Mouse (Mus musculus) spleen, postnatal 4 days (tissue): ENCODE measurements at regions not wholly inside any gene's neighbourhood (a gene's known extent, or its start where the extent isn't known, plus 50 kb on each side); places are given as distances from the start of the nearest gene placed in this dataset.

Experiments
- DNase-seq, 2 experiments: peaks; one replicate each; pipeline ENCODE4 v3.0.0; 2022; ENCODE audit warnings: low spot score in 2 of 2

GRCm38 (mm10) chr11:112103252-112103651, 678.8 kb upstream of the Sox9 start:
- no peak for DNase-seq

GRCm38 (mm10) chr11:112106891-112107290, 675.1 kb upstream of the Sox9 start:
- DNase-seq, result no peak

- DNase-seq, result no peak
Observed at GRCm38 (mm10) chr11:112107314-112107713, 674.7 kb upstream of the Sox9 start.

GRCm38 (mm10) chr11:112121026-112121425, 661.0 kb upstream of the Sox9 start:
- DNase-seq, result no peak

- no peak for DNase-seq
Observed at GRCm38 (mm10) chr11:112121831-112122230, 660.2 kb upstream of the Sox9 start.

GRCm38 (mm10) chr11:112125249-112125933, 656.6 kb upstream of the Sox9 start:
- DNase-seq, result no peak

- DNase-seq, result no peak
Observed at GRCm38 (mm10) chr11:112130090-112130489, 651.9 kb upstream of the Sox9 start.

GRCm38 (mm10) chr11:112137401-112138020, 644.5 kb upstream of the Sox9 start:
- no peak for DNase-seq

- peak in 1 of 2 experiments; percentile 5 for DNase-seq
Observed at GRCm38 (mm10) chr11:112140058-112140457, 642.0 kb upstream of the Sox9 start.

- DNase-seq, result no peak
Observed at GRCm38 (mm10) chr11:112140495-112140894, 641.5 kb upstream of the Sox9 start.

- DNase-seq, result peak in 1 of 2 experiments; percentile 25
Observed at GRCm38 (mm10) chr11:112140912-112141311, 641.1 kb upstream of the Sox9 start.

GRCm38 (mm10) chr11:112152051-112152450, 630.0 kb upstream of the Sox9 start:
- DNase-seq, result no peak

- DNase-seq, result no peak
Observed at GRCm38 (mm10) chr11:112153198-112153597, 628.8 kb upstream of the Sox9 start.

- DNase-seq, result no peak
Observed at GRCm38 (mm10) chr11:112154712-112155319, 627.2 kb upstream of the Sox9 start.

GRCm38 (mm10) chr11:112155339-112155955, 626.6 kb upstream of the Sox9 start:
- no peak for DNase-seq

GRCm38 (mm10) chr11:112163681-112164265, 618.3 kb upstream of the Sox9 start:
- DNase-seq, result no peak

GRCm38 (mm10) chr11:112173585-112173984, 608.4 kb upstream of the Sox9 start:
- DNase-seq, result no peak

- no peak for DNase-seq
Observed at GRCm38 (mm10) chr11:112175302-112175701, 606.7 kb upstream of the Sox9 start.

GRCm38 (mm10) chr11:112180666-112181065, 601.4 kb upstream of the Sox9 start:
- no peak for DNase-seq

- DNase-seq, result no peak
Observed at GRCm38 (mm10) chr11:112197620-112198268, 584.3 kb upstream of the Sox9 start.

- no peak for DNase-seq
Observed at GRCm38 (mm10) chr11:112204561-112204960, 577.5 kb upstream of the Sox9 start.

- DNase-seq, result no peak
Observed at GRCm38 (mm10) chr11:112209414-112209813, 572.6 kb upstream of the Sox9 start.
